Mouse (Mus musculus) kidney, embryonic 14.5 days (tissue): ENCODE measurements around the gene Nr4a3. TPM values are rescaled to one million over a fixed set of nuclear protein-coding genes. Genes with fewer than 3 reads are reported as not detected.

ENCODE experiments used
- ATAC-seq: fragments of 200-750 bp; cut with Nextera tagmentation; 2 replicates; pipeline ENCODE4 v1.8.0; 2017; ENCODE audit warnings: moderate number of reproducible peaks, mild to moderate bottlenecking, moderate TSS enrichment, moderate library complexity; ENCODE audit not compliant: low FRiP score, low TSS enrichment
- H3K27ac ChIP-seq: fragments of 300-500 bp; sonication (generic); 2 replicates; pipeline ENCODE4 v1.5.1; 2014; ENCODE audit warnings: low read depth, mild to moderate bottlenecking, low read length, moderate library complexity, mixed read lengths
- H3K27me3 ChIP-seq: fragments of 300-500 bp; sonication (generic); 2 replicates; pipeline ENCODE4 v1.6.1; 2014; ENCODE audit warnings: mild to moderate bottlenecking, low read length; ENCODE audit not compliant: control insufficient read depth, insufficient read depth
- H3K36me3 ChIP-seq: fragments of 300-500 bp; sonication (generic); 2 replicates; pipeline ENCODE4 v1.6.1; 2014; ENCODE audit warnings: low read length, mixed read lengths; ENCODE audit not compliant: control insufficient read depth, insufficient read depth
- H3K4me1 ChIP-seq: fragments of 300-500 bp; sonication (generic); 2 replicates; pipeline ENCODE4 v1.6.1; 2014; ENCODE audit warnings: low read length, mixed read lengths; ENCODE audit not compliant: control insufficient read depth, insufficient read depth
- H3K4me2 ChIP-seq: fragments of 300-500 bp; sonication (generic); replicated peaks from 2 replicates; pipeline ENCODE4 v1.6.1; 2014; ENCODE audit warnings: low read depth, mild to moderate bottlenecking, low read length
- H3K4me3 ChIP-seq: fragments of 300-500 bp; sonication (generic); 2 replicates; pipeline ENCODE4 v1.5.1; 2014; ENCODE audit warnings: mild to moderate bottlenecking, low read length
- H3K9ac ChIP-seq: fragments of 300-500 bp; sonication (generic); 2 replicates; pipeline ENCODE4 v1.6.1; 2014; ENCODE audit warnings: low read depth, mild to moderate bottlenecking, low read length, moderate library complexity
- H3K9me3 ChIP-seq: fragments of 300-500 bp; sonication (generic); 2 replicates; pipeline ENCODE4 v1.6.1; 2016; ENCODE audit warnings: low read length; ENCODE audit not compliant: control insufficient read depth
- WGBS: fragments of 180-500 bp; shearing (Covaris S2); extraction: QIAGEN DNeasy Blood & Tissue Kit; methylation state at CpG from one replicate; pipeline ENCODE4 v1.1.7; 2014; 5-methylcytosine and 5-hydroxymethylcytosine counted together
- polyA plus RNA-seq: library from polyadenylated mRNA; unstranded; fragments of >200 nt; fragmentation: Nextera tagmentation; extraction: Ambion mirVana; gene quantifications from 2 replicates; pipeline ENCODE4 v1.2.1, GENCODE M21; 2014

Nr4a3 gene
- polyA plus RNA-seq, 1 experiment from 2014 or later: 0.08 TPM

DNA sequence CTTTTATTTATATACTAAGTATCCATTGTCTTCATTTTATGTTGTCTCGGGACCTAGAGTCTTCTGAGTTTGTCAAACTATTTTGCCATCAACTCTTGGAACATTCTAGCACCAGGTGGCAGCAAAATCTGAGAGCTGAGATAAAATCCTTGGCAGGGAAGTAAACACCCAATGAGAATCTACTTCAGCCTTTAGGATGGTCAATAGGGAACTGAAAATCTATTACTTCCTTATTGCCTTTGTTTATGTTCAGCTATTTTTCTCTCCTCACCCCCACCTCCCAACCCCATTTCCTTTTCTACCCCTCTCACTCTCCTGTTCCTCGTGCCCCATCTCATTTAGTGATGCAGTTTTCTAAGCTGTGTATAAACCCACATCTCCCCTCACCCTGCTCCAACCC, 63.6 kb downstream of the Nr4a3 start:
- H3K27me3 ChIP-seq: no peaks in the 10 kb centered on the region
- no peaks in the 10 kb centered on the region for H3K4me1 ChIP-seq
- H3K27ac ChIP-seq: no peak overlapping the region
- ATAC-seq: no peak
- H3K9me3 ChIP-seq: no peaks in the 10 kb centered on the region
- H3K4me2 ChIP-seq: no peak overlapping the region
- H3K9ac ChIP-seq: no peak overlapping the region
- WGBS: 72% methylated on average over 2 of the region's 2 CpGs
- H3K4me3 ChIP-seq: no peak overlapping the region
- H3K36me3 ChIP-seq: no peaks in the 10 kb centered on the region

DNA sequence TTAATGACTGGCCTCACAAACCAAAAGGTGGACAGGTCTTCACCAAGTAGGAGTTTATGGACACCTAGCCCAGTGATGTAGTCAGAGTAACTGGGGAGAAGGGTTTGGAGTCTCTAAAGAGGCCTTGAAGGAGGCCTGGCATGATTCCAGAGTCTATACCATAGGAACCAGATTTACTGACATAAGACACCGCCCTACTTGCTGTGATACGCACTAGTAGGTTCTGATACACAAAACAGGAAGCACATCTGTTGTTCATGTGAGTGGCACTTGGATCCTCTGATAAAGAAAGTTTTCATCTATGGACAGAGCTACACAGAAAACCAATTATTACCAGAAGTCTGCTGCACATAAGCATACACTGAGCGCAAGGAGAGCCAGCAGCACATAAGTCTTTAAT, 65.4 kb downstream of the Nr4a3 start:
- no peak for ATAC-seq
- Histone ChIP-seq H3K4me3 (no peak overlapping the region), H3K27ac (no peak overlapping the region), H3K4me2 (no peak overlapping the region), H3K9ac (no peak overlapping the region), H3K4me1 (no peaks in the 10 kb centered on the region), H3K36me3 (no peaks in the 10 kb centered on the region), H3K9me3 (no peaks in the 10 kb centered on the region), H3K27me3 (no peaks in the 10 kb centered on the region)
- WGBS: 84% methylated on average over 3 of the region's 3 CpGs

DNA sequence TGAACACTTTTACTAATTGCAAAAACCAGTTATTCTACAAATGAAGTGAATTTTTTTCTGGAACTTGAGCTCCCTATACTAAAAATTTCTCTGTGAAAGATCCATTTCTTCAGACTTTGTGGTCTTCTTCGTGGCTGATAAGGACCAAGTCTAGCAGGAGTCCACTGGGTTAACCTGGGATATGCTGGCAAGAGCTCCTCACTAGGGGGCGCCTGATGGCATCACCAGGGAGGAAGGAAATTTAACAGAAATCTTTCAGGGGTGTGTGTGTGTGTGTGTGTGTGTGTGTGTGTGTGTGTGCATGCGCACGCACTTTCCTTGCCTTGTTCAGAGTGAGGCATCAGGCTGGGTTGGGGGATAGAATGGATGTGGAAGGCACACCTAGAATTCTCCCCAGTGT, 71.2 kb downstream of the Nr4a3 start:
- H3K27ac ChIP-seq: no peak overlapping the region
- no peaks in the 10 kb centered on the region for H3K4me1 ChIP-seq
- H3K9ac ChIP-seq: no peak overlapping the region
- 62% methylated on average over 4 of the region's 4 CpGs for WGBS
- ATAC-seq: no peak
- no peak overlapping the region for H3K4me3 ChIP-seq
- no peaks in the 10 kb centered on the region for H3K9me3 ChIP-seq
- no peaks in the 10 kb centered on the region for H3K36me3 ChIP-seq
- no peak overlapping the region for H3K4me2 ChIP-seq
- H3K27me3 ChIP-seq: no peaks in the 10 kb centered on the region

DNA sequence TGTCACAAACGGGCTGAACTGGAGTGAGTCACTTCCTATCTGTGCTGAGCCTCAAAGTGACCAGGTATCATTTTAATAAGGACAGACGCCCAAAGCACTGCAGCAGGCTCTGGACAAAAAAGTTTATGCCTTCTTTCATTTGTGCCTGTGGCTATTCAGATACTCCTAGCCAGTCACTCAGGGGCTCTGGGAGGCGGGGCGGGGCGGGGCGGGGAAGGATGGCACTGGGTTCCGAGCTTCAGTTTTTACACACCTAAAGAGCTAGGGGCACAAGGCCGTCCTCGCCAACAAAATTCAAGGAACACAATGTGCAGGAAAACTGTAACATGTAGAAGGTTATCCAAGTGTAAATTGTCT, 79.4 kb downstream of the Nr4a3 start:
- H3K4me3 ChIP-seq: peak overlapping the region; percentile 82
- 4% methylated on average over 9 of the region's 9 CpGs for WGBS
- ATAC-seq: peak; percentile 89
- no peak overlapping the region; the same call in 1 of the 2 replicates for H3K9ac ChIP-seq
- no peaks in the 10 kb centered on the region for H3K27me3 ChIP-seq
- no peak overlapping the region for H3K27ac ChIP-seq
- peak overlapping the region; percentile 77 for H3K4me2 ChIP-seq
- H3K9me3 ChIP-seq: no peaks in the 10 kb centered on the region
- peaks cover 4% of the 10 kb centered on the region; the same call in 1 of the 2 replicates for H3K4me1 ChIP-seq
- H3K36me3 ChIP-seq: no peaks in the 10 kb centered on the region

DNA sequence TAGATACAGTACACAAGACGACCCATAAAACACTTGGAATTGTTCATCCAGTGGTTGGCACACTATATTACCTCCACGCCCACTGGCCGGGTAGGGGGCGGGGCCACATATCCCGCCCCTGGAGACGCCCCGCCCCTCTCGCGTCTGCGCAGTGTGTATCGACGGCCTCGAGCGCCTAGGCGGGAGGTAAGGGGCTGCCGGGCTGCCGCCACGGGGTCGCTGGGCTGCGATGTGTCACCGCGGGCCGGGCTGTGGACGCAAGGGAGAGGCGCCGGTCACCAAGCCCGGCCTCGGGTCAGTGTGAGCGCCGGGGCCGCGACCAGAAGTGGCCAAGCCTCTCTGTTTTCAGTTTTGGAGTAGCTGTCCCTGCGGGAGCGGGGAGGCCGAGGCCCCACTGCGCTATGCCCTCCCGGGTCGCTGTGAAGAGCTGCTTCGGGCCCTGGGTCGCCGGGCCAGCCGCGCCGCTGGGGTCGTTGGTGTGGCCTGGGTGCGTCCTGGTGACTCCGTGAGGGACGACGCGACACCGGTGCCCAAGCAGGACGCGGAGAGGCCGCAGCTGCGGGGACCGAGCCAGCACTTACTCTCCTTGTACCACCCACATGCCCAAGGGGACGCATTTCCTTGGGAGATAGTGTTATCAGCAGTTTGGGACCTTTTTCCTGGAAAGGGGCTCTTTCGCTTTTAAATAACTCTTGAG, 80.0 kb downstream of the Nr4a3 start, which contains the start of gene Stx17:
Gene Stx17, plus strand, starts transcription at position 143 of the 697 bp plus-strand sequence.
- WGBS: 1% methylated on average over 58 of the region's 58 CpGs
- Histone ChIP-seq H3K4me1 (peaks cover 4% of the 10 kb centered on the region; the same call in 1 of the 2 replicates), H3K9ac (peak within 1 kb of the TSS; percentile 83), H3K27ac (no peak within 1 kb of the TSS), H3K4me3 (peak within 1 kb of the TSS; percentile 82), H3K27me3 (no peaks in the 10 kb centered on the region), H3K36me3 (no peaks in the 10 kb centered on the region), H3K4me2 (peak within 1 kb of the TSS; percentile 77), H3K9me3 (no peaks in the 10 kb centered on the region)
- ATAC-seq: peak; percentile 99

DNA sequence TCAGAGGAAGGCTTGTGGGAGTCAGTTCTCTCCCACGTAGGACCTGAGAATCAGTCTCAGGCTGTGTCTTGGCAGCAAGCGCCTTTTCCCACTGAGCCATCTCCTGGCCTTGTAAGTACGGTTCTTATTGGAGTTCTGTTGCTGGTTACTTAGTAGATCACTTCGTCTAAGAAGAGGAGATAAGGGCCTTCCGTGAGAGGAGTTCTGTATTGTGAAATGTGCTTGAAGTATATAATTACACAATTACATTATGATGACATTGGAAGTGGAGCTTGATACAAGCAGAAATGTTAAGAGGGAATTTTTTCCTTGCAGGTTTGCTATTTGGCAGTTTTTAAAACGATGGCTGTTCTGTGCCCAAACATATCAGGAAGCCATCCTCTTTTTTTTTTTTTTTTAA, 85.4 kb downstream of the Nr4a3 start:
- Histone ChIP-seq H3K27ac (no peak overlapping the region), H3K9ac (no peak overlapping the region), H3K4me2 (no peak overlapping the region), H3K9me3 (no peaks in the 10 kb centered on the region), H3K36me3 (peaks cover 7% of the 10 kb centered on the region; the same call in 1 of the 2 replicates), H3K4me3 (no peak overlapping the region), H3K4me1 (peaks cover 3% of the 10 kb centered on the region; the same call in 1 of the 2 replicates), H3K27me3 (no peaks in the 10 kb centered on the region)
- WGBS: 86% methylated on average over 6 of the region's 6 CpGs
- no peak for ATAC-seq

DNA sequence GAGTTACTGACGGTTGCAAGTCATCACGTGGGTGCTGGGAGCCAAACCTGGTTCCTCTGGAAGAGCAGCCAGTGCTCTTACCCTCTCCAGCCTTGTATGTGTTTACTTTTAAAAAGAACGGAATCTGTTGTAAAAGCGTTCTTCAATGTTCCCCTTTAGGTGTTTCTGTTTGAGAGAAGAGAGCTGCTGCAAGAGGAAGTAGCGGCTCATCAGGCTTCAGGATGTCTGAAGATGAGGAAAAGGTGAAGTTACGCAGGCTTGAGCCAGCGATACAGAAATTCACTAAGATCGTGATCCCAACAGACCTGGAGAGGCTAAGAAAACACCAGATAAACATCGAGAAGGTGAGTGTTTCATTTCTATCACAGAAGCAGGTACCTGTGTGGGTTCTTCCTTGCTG, 86.7 kb downstream of the Nr4a3 start:
- 95% methylated on average over 9 of the region's 9 CpGs for WGBS
- no peak for ATAC-seq
- Histone ChIP-seq H3K9ac (no peak overlapping the region), H3K4me2 (no peak overlapping the region), H3K9me3 (no peaks in the 10 kb centered on the region), H3K4me3 (no peak overlapping the region), H3K27me3 (no peaks in the 10 kb centered on the region), H3K4me1 (no peaks in the 10 kb centered on the region), H3K36me3 (peaks cover 7% of the 10 kb centered on the region; the same call in 1 of the 2 replicates), H3K27ac (no peak overlapping the region)

DNA sequence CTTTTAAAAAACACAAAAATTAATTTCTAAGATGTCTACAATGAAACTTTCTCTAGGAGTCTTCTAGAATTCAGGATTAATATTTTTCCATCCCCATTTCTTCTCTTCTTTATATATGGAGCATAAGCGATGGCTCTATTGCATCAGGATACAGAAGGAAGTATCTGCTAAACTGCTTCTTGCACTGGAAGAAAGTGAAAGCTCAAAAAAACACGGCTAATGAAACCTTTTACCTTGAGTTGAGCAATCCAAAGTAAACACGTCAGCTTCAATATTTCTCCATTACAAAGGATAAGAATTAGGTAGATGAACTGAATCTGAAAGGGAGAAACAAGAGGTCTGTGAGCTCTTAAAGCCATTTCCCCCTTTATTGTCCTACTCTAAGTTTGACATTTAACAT, 87.8 kb downstream of the Nr4a3 start:
- Histone ChIP-seq H3K4me2 (no peak overlapping the region), H3K4me1 (no peaks in the 10 kb centered on the region), H3K27ac (no peak overlapping the region), H3K9me3 (no peaks in the 10 kb centered on the region), H3K27me3 (no peaks in the 10 kb centered on the region), H3K36me3 (peaks cover 7% of the 10 kb centered on the region; the same call in 1 of the 2 replicates), H3K9ac (no peak overlapping the region), H3K4me3 (no peak overlapping the region)
- 90% methylated on average over 3 of the region's 3 CpGs for WGBS
- ATAC-seq: no peak
